Mouse (Mus musculus) C2C12 (cell line): ENCODE data around the gene Ascc2.

Experiments used
- CEBPB ChIP-seq: IDR thresholded peaks from one replicate; pipeline ENCODE4 v1.6.1; 2011; ENCODE audit warnings: low read depth, mild to moderate bottlenecking, control low read depth, moderate library complexity
- CTCF ChIP-seq: IDR thresholded peaks from one replicate; pipeline ENCODE4 v1.5.1; 2011; ENCODE audit not compliant: control insufficient read depth, insufficient read depth, insufficient read length
- FOSL1 ChIP-seq: IDR thresholded peaks from one replicate; pipeline ENCODE4 v1.8.0; 2011; ENCODE audit warnings: mild to moderate bottlenecking, low read length; ENCODE audit not compliant: poor library complexity, insufficient read depth, severe bottlenecking
- MAX ChIP-seq: IDR thresholded peaks from one replicate; pipeline ENCODE4 v1.6.1; 2011; ENCODE audit warnings: mild to moderate bottlenecking, control low read depth
- MYOD1 ChIP-seq: IDR thresholded peaks from one replicate; pipeline ENCODE4 v1.6.1; 2011; ENCODE audit warnings: low read depth; ENCODE audit not compliant: control insufficient read depth, insufficient read length
- MYOG ChIP-seq: IDR thresholded peaks from one replicate; pipeline ENCODE4 v1.6.1; 2011; ENCODE audit not compliant: control insufficient read depth, insufficient read length; ENCODE audit errors: extremely low read depth
- USF1 ChIP-seq: IDR thresholded peaks from one replicate; pipeline ENCODE4 v1.6.1; 2011; ENCODE audit warnings: low read depth, mild to moderate bottlenecking, control low read depth, moderate library complexity

- TF ChIP-seq MAX: no peak
- no peak for TF ChIP-seq CTCF
- no peak for TF ChIP-seq USF1
- no peak for TF ChIP-seq MYOD1
- no peak for TF ChIP-seq MYOG
- no peak for TF ChIP-seq FOSL1
- no peak for TF ChIP-seq CEBPB
Observed at GRCm38 (mm10) chr11:4705178-4705577, 67.6 kb downstream of the Ascc2 start.
